Mouse (Mus musculus) lung, embryonic 16.5 days (tissue): ENCODE measurements around the gene Rps19. TPM values are rescaled to one million over a fixed set of nuclear protein-coding genes. Genes with fewer than 3 reads are reported as not detected.

Source experiments
- ATAC-seq: fragments of 200-750 bp; cut with Nextera tagmentation; 2 replicates; pipeline ENCODE4 v1.8.0; 2017; ENCODE audit warnings: low read depth, mild to moderate bottlenecking, moderate library complexity
- H3K27ac ChIP-seq: fragments of 300-500 bp; sonication (generic); 2 replicates; pipeline ENCODE4 v1.5.1; 2014; ENCODE audit warnings: mild to moderate bottlenecking, control low read depth, low read length
- H3K27me3 ChIP-seq: fragments of 300-500 bp; sonication (generic); 2 replicates; pipeline ENCODE4 v1.6.1; 2014; ENCODE audit warnings: low read depth, low read length, mixed read lengths; ENCODE audit not compliant: control insufficient read depth, insufficient read depth
- H3K36me3 ChIP-seq: fragments of 300-500 bp; sonication (generic); 2 replicates; pipeline ENCODE4 v1.6.1; 2014; ENCODE audit warnings: low read length; ENCODE audit not compliant: control insufficient read depth, insufficient read depth
- H3K4me1 ChIP-seq: fragments of 300-500 bp; sonication (generic); replicated peaks from 2 replicates; pipeline ENCODE4 v1.6.1; 2014; ENCODE audit warnings: low read length, mixed read lengths; ENCODE audit not compliant: control insufficient read depth, insufficient read depth
- H3K4me2 ChIP-seq: fragments of 300-500 bp; sonication (generic); 2 replicates; pipeline ENCODE4 v1.6.1; 2014; ENCODE audit warnings: low read depth, low read length, control low read depth
- H3K4me3 ChIP-seq: fragments of 300-500 bp; sonication (generic); 2 replicates; pipeline ENCODE4 v1.5.1; 2014; ENCODE audit warnings: mild to moderate bottlenecking, low read length, control low read depth
- H3K9ac ChIP-seq: fragments of 300-500 bp; sonication (generic); 2 replicates; pipeline ENCODE4 v1.6.1; 2014; ENCODE audit warnings: low read length, control low read depth
- H3K9me3 ChIP-seq: fragments of 300-500 bp; sonication (generic); 2 replicates; pipeline ENCODE4 v1.6.1; 2016; ENCODE audit warnings: low read length; ENCODE audit not compliant: control insufficient read depth
- WGBS: fragments of 180-500 bp; shearing (Covaris S2); extraction: QIAGEN DNeasy Blood & Tissue Kit; methylation state at CpG from one replicate; pipeline ENCODE4 v1.1.7; 2014; 5-methylcytosine and 5-hydroxymethylcytosine counted together
- polyA plus RNA-seq: library from polyadenylated mRNA; unstranded; fragments of >200 nt; fragmentation: Nextera tagmentation; extraction: Ambion mirVana; gene quantifications from 2 replicates; pipeline ENCODE4 v1.2.1, GENCODE M21; 2015

Rps19 gene
- polyA plus RNA-seq, 1 experiment from 2014 or later: 2,580 TPM

- no peaks in the 10 kb centered on the region for H3K4me1 ChIP-seq
- no peaks in the 10 kb centered on the region for H3K9me3 ChIP-seq
- no peak overlapping the region for H3K4me2 ChIP-seq
- WGBS: 12% methylated on average over 5 of the region's 5 CpGs
- H3K27me3 ChIP-seq: no peaks in the 10 kb centered on the region
- no peak overlapping the region for H3K9ac ChIP-seq
- ATAC-seq: no peak; the same call in 1 of the 2 replicates
- no peaks in the 10 kb centered on the region for H3K36me3 ChIP-seq
- H3K27ac ChIP-seq: no peak overlapping the region
- H3K4me3 ChIP-seq: no peak overlapping the region
Observed at GRCm38 (mm10) chr7:24850162-24850561, 34.0 kb upstream of the Rps19 start.

GRCm38 (mm10) chr7:24850899-24851303 lies 33.3 kb upstream of the Rps19 start:
- Histone ChIP-seq H3K4me1 (no peaks in the 10 kb centered on the region), H3K9ac (no peak overlapping the region), H3K4me2 (no peak overlapping the region), H3K27me3 (no peaks in the 10 kb centered on the region), H3K36me3 (no peaks in the 10 kb centered on the region), H3K27ac (no peak overlapping the region), H3K4me3 (no peak overlapping the region), H3K9me3 (no peaks in the 10 kb centered on the region)
- WGBS: 22% methylated on average over 6 of the region's 6 CpGs
- peak; percentile 26; the same call in 1 of the 2 replicates for ATAC-seq

GRCm38 (mm10) chr7:24851596-24852325 lies 32.4 kb upstream of the Rps19 start:
- H3K4me1 ChIP-seq: no peaks in the 10 kb centered on the region
- no peak overlapping the region for H3K9ac ChIP-seq
- no peaks in the 10 kb centered on the region for H3K36me3 ChIP-seq
- H3K9me3 ChIP-seq: no peaks in the 10 kb centered on the region
- 67% methylated on average over 5 of the region's 5 CpGs for WGBS
- no peak overlapping the region for H3K4me2 ChIP-seq
- H3K4me3 ChIP-seq: no peak overlapping the region
- ATAC-seq: no peak
- H3K27ac ChIP-seq: no peak overlapping the region
- H3K27me3 ChIP-seq: no peaks in the 10 kb centered on the region

DNA sequence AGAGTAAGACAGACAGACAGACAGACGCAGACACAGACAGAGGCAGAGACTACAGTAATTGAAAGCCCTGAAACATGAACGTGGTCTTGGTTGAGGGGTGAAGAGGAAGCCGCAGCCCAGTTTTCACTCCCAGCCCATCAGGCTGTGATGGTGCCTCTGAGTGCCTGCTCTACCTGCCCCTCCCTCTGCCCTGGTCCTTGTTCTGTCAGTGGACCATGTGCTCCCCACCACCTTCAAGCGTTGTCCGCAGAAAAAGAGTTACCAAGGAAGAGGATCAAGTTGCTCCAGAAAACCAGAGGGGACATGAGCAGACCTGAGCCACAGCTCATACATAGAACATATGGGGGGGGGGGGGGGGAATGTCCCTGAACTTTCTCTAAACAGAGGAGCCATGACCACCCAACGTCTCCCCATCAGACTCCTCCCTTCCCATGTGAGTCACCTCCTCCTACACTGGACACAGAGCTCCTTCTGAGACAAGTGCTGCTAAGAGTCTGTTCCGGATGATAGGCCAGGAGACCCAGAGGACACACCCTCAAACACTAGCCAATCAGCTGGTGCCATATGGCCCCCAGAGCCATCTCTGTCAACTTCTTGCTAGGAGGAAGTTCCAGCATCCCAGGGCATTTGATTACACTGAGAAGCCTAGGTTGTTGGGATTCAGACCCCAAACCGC lies 31.5 kb upstream of the Rps19 start:
- Histone ChIP-seq H3K27me3 (no peaks in the 10 kb centered on the region), H3K9ac (no peak overlapping the region), H3K4me2 (no peak overlapping the region), H3K27ac (no peak overlapping the region), H3K4me3 (no peak overlapping the region), H3K9me3 (no peaks in the 10 kb centered on the region), H3K4me1 (no peaks in the 10 kb centered on the region), H3K36me3 (no peaks in the 10 kb centered on the region)
- ATAC-seq: peak; percentile 45; the same call in 1 of the 2 replicates
- WGBS: 72% methylated on average over 8 of the region's 8 CpGs

GRCm38 (mm10) chr7:24853233-24853563 lies 31.0 kb upstream of the Rps19 start:
- H3K27me3 ChIP-seq: no peaks in the 10 kb centered on the region
- ATAC-seq: no peak
- H3K9ac ChIP-seq: no peak overlapping the region
- no peak overlapping the region for H3K4me3 ChIP-seq
- no peak overlapping the region for H3K27ac ChIP-seq
- no peaks in the 10 kb centered on the region for H3K36me3 ChIP-seq
- no peaks in the 10 kb centered on the region for H3K9me3 ChIP-seq
- H3K4me1 ChIP-seq: no peaks in the 10 kb centered on the region
- no peak overlapping the region for H3K4me2 ChIP-seq

DNA sequence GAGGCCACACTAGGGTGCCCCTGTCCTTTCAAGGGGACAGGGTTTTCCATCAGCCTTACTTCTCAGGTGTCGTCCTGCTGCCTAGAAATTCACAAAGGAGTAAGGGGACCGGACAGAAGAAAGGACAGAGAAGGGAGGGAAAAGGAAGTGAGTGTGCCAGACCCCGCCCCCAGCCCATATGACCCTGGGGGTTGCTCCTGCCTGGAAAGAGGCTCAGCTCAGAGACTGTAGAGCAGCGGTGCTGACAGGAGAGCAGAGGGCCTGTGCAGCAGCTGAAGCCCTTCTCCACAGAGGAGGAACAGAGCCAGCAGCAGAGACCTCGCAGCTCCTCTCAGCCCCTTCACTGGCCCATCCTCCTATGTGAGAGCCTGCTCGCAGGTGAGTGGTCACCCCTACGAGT lies 30.5 kb upstream of the Rps19 start:
- Histone ChIP-seq H3K4me2 (no peak overlapping the region), H3K36me3 (no peaks in the 10 kb centered on the region), H3K4me1 (no peaks in the 10 kb centered on the region), H3K9me3 (no peaks in the 10 kb centered on the region), H3K4me3 (no peak overlapping the region), H3K27me3 (no peaks in the 10 kb centered on the region), H3K27ac (no peak overlapping the region), H3K9ac (no peak overlapping the region)
- 27% methylated on average over 7 of the region's 7 CpGs for WGBS
- no peak for ATAC-seq

DNA sequence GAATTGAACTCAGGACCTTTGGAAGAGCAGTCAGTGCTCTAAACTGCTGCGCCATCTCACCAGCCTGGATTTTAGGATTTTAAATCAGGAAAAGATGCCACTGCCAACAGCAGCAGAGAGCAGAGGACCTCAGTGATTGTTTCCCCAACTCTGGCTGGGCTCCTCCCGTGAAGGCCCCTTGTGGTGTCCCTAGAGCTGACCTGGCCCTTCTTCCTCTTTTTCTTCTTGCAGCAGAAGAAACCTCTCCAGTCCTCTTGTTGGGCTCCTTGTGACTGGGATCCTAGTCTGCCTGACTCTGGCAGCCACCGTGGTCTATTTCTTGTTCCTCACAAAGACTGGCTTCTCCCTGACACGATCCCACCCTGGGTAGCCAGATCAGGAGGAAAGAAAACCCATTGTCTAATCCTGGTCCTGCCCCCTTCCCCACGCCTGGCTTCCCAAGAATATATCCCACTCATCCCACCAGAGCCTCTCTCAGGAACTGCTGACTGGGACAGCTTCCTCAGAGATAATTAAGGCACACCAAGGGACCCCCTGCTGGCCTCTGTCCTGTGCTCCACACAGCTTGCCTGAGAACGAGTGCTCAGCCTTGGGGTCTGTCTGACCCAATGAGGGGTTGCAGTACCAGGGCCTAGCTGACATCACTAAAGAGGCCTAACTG lies 27.6 kb upstream of the Rps19 start:
- H3K27me3 ChIP-seq: no peaks in the 10 kb centered on the region
- no peak for ATAC-seq
- no peak overlapping the region for H3K27ac ChIP-seq
- H3K4me1 ChIP-seq: no peaks in the 10 kb centered on the region
- WGBS: 45% methylated on average over 6 of the region's 6 CpGs
- H3K9me3 ChIP-seq: no peaks in the 10 kb centered on the region
- no peak overlapping the region for H3K4me2 ChIP-seq
- no peak overlapping the region for H3K9ac ChIP-seq
- no peak overlapping the region for H3K4me3 ChIP-seq
- no peaks in the 10 kb centered on the region for H3K36me3 ChIP-seq

- Histone ChIP-seq H3K9ac (no peak overlapping the region), H3K36me3 (no peaks in the 10 kb centered on the region), H3K4me3 (no peak overlapping the region), H3K27ac (no peak overlapping the region), H3K27me3 (no peaks in the 10 kb centered on the region), H3K4me1 (no peaks in the 10 kb centered on the region), H3K9me3 (no peaks in the 10 kb centered on the region), H3K4me2 (no peak overlapping the region)
- WGBS: 69% methylated on average over 5 of the region's 5 CpGs
- ATAC-seq: no peak
Observed at GRCm38 (mm10) chr7:24859234-24859633, 24.9 kb upstream of the Rps19 start.

- 80% methylated on average over 7 of the region's 7 CpGs for WGBS
- no peaks in the 10 kb centered on the region for H3K36me3 ChIP-seq
Observed at GRCm38 (mm10) chr7:24861913-24862312, 22.3 kb upstream of the Rps19 start, which contains the start of gene Gm9844. Gm9844 (plus strand) TSS chr7:24862213.

More at GRCm38 (mm10) chr7:24861913-24862312, 22.3 kb upstream of the Rps19 start, which contains the start of gene Gm9844:
- Histone ChIP-seq H3K27me3 (no peaks in the 10 kb centered on the region), H3K4me3 (no peak within 1 kb of the TSS), H3K9ac (no peak within 1 kb of the TSS), H3K4me2 (no peak within 1 kb of the TSS), H3K27ac (no peak within 1 kb of the TSS), H3K4me1 (no peaks in the 10 kb centered on the region), H3K9me3 (no peaks in the 10 kb centered on the region)
- no peak for ATAC-seq
